Mouse (Mus musculus): ENCODE measurements at regions not wholly inside any gene's neighbourhood (a gene's known extent, or its start where the extent isn't known, plus 50 kb on each side); places are given as distances from the start of the nearest gene placed in this dataset.

DNA sequence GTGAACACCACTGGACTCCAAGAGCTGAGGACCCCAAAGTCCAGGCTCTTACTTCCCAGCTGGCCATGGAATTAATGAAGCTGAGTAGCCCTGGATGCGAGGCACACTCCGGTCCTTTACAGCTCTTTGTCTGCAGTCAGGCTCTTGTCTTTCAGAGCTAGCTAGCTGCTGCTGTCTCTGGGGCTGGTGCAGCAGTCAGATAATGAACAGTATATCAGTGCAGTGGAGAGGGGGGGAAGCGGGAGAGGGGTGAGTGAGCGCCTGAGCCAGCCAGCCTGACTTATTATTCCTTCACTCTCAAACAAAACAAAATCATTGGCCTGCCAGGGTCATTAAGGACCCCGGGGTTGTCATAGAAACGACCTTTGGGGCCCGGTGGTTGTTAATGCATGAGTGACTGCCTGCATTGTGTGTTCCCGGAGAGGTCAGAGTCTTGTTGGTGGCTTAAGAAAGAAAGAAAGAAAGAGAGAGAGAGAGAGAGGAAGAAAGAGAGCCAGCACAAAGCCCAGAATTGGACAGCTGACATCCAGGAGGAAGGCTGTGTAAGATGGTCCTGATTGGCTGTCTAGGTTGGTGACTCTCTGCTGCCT is 350.2 kb upstream of the Zmiz1 start:
- Histone ChIP-seq H3K36me3 (ENCODE audit: control insufficient read depth, insufficient read depth, low read length, poor library complexity, severe bottlenecking) (no peaks in the 10 kb centered on the region), H3K4me1 (ENCODE audit: control insufficient read depth, insufficient read depth, low read length) (peaks cover 4% of the 10 kb centered on the region), H3K9ac (ENCODE audit: low read depth, poor library complexity, severe bottlenecking) (no peak overlapping the region), H3K4me3 (ENCODE audit: low read depth, low read length) (no peak overlapping the region), H3K27me3 (ENCODE audit: control insufficient read depth, insufficient read depth, low read length, poor library complexity, severe bottlenecking) (no peaks in the 10 kb centered on the region), H3K27ac (ENCODE audit: insufficient read depth, low read length) (no peak overlapping the region), H3K9me3 (replicated peaks; ENCODE audit: control insufficient read depth, insufficient read depth, low read length, poor library complexity, severe bottlenecking) (no peaks in the 10 kb centered on the region)
- no peak for TF ChIP-seq POLR2A (IDR thresholded peaks at IDR 0.05; ENCODE audit: insufficient read depth, low read length)
- no peak for TF ChIP-seq EP300 (IDR thresholded peaks at IDR 0.05; ENCODE audit: insufficient read depth, low read depth, low read length)
- TF ChIP-seq CTCF (IDR thresholded peaks at IDR 0.05; ENCODE audit: low read depth, low read length) = no peak

DNA sequence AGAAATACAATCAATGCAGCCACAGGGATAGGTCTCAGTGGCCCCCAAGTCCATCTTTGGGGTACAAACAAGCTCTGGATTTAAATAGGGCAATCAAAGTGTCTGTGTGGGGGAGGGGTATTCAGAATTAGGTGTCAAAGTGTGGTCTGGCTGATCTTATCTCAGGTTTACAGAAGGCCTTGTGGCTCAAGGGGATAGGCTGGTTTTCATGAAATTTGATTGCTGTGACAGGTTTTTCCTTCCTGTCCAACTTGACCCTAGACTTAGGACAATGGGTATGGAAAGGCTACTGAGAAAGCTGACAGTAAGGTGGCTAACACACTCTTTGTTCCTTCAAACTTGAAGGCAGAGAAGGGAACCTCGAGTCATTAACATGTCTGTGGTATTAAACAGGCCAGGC is 349.3 kb upstream of the Zmiz1 start:
- TF ChIP-seq POLR2A (IDR thresholded peaks at IDR 0.05; ENCODE audit: insufficient read depth, low read length) (no peak), CTCF (IDR thresholded peaks at IDR 0.05; ENCODE audit: low read depth, low read length) (no peak), EP300 (IDR thresholded peaks at IDR 0.05; ENCODE audit: insufficient read depth, low read depth, low read length) (no peak)
- Histone ChIP-seq H3K27me3 (ENCODE audit: control insufficient read depth, insufficient read depth, low read length, poor library complexity, severe bottlenecking) (no peaks in the 10 kb centered on the region), H3K4me3 (ENCODE audit: low read depth, low read length) (no peak overlapping the region), H3K27ac (ENCODE audit: insufficient read depth, low read length) (no peak overlapping the region), H3K9me3 (replicated peaks; ENCODE audit: control insufficient read depth, insufficient read depth, low read length, poor library complexity, severe bottlenecking) (no peaks in the 10 kb centered on the region), H3K36me3 (ENCODE audit: control insufficient read depth, insufficient read depth, low read length, poor library complexity, severe bottlenecking) (no peaks in the 10 kb centered on the region), H3K4me1 (ENCODE audit: control insufficient read depth, insufficient read depth, low read length) (peaks cover 4% of the 10 kb centered on the region), H3K9ac (ENCODE audit: low read depth, poor library complexity, severe bottlenecking) (no peak overlapping the region)

DNA sequence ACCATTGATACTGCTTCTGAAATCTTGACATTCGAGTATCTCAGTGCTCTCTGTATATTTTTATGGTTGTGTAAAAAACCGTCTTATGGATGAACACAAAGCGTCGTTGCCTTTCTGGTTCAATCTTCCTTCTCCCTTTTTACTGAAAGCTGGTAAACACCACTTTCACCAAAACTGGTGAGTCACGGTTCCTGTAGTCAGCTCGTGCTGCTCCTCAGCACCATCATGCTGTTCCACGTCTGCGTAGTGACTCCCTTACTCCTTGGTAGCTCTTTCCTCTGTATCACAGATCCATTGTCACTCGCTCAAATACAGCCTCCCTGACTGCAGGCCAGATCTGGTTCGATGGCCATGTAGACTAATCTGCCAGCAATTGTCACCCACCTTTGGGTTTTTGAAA is 346.2 kb upstream of the Zmiz1 start:
- Histone ChIP-seq H3K9me3 (replicated peaks; ENCODE audit: control insufficient read depth, insufficient read depth, low read length, poor library complexity, severe bottlenecking) (no peaks in the 10 kb centered on the region), H3K4me3 (ENCODE audit: low read depth, low read length) (no peak overlapping the region), H3K27me3 (ENCODE audit: control insufficient read depth, insufficient read depth, low read length, poor library complexity, severe bottlenecking) (no peaks in the 10 kb centered on the region), H3K9ac (ENCODE audit: low read depth, poor library complexity, severe bottlenecking) (no peak overlapping the region), H3K36me3 (ENCODE audit: control insufficient read depth, insufficient read depth, low read length, poor library complexity, severe bottlenecking) (no peaks in the 10 kb centered on the region), H3K27ac (ENCODE audit: insufficient read depth, low read length) (no peak overlapping the region), H3K4me1 (ENCODE audit: control insufficient read depth, insufficient read depth, low read length) (peaks cover 4% of the 10 kb centered on the region)
- TF ChIP-seq POLR2A (IDR thresholded peaks at IDR 0.05; ENCODE audit: insufficient read depth, low read length) = no peak
- no peak for TF ChIP-seq EP300 (IDR thresholded peaks at IDR 0.05; ENCODE audit: insufficient read depth, low read depth, low read length)
- no peak for TF ChIP-seq CTCF (IDR thresholded peaks at IDR 0.05; ENCODE audit: low read depth, low read length)

DNA sequence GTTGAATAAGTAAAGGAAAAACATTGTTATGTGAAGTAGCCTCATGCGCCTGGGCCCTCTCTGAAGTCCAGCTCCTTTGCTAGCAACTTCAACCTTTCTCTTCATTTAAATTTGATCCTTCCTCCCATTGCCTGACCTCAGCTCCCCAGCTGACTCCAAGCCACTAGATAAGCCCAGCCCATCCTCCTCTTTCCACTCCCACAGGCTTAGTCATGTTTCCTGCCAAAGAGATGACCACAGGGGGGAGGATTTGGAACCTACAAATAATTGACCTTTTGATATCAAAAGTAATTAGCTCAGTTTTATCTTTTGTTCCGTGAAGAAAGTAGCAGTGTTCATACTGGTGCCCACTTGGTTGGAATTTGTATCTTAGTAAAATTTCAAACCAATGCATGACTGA is 345.7 kb upstream of the Zmiz1 start:
- H3K9me3 ChIP-seq (replicated peaks; ENCODE audit: control insufficient read depth, insufficient read depth, low read length, poor library complexity, severe bottlenecking) = no peaks in the 10 kb centered on the region
- TF ChIP-seq EP300 (IDR thresholded peaks at IDR 0.05; ENCODE audit: insufficient read depth, low read depth, low read length) (no peak), CTCF (IDR thresholded peaks at IDR 0.05; ENCODE audit: low read depth, low read length) (no peak), POLR2A (IDR thresholded peaks at IDR 0.05; ENCODE audit: insufficient read depth, low read length) (no peak)
- H3K4me1 ChIP-seq (ENCODE audit: control insufficient read depth, insufficient read depth, low read length) = peaks cover 4% of the 10 kb centered on the region
- no peak overlapping the region for H3K27ac ChIP-seq (ENCODE audit: insufficient read depth, low read length)
- H3K36me3 ChIP-seq (ENCODE audit: control insufficient read depth, insufficient read depth, low read length, poor library complexity, severe bottlenecking) = no peaks in the 10 kb centered on the region
- no peaks in the 10 kb centered on the region for H3K27me3 ChIP-seq (ENCODE audit: control insufficient read depth, insufficient read depth, low read length, poor library complexity, severe bottlenecking)
- no peak overlapping the region for H3K9ac ChIP-seq (ENCODE audit: low read depth, poor library complexity, severe bottlenecking)
- H3K4me3 ChIP-seq (ENCODE audit: low read depth, low read length) = no peak overlapping the region

DNA sequence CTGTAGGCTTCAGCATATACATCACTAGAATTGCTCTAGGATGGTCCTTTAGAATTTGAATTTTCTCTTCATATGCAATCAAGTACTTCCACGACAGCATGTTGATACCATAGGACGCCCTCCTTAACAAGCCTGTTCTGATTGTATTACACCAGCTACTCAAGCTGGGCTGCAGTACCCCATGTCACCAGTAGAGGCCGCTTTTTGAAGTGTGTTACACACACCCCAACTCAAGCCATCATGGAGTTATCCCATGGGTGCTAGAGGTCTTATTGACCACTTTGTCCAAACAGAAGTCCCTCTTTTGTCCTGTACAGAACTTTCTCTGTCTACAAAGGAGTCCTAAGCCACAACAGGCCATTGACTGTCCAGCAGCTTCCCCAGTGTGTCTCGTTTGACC is 342.6 kb upstream of the Zmiz1 start:
- Histone ChIP-seq H3K27me3 (ENCODE audit: control insufficient read depth, insufficient read depth, low read length, poor library complexity, severe bottlenecking) (no peaks in the 10 kb centered on the region), H3K27ac (ENCODE audit: insufficient read depth, low read length) (no peak overlapping the region), H3K4me3 (ENCODE audit: low read depth, low read length) (no peak overlapping the region), H3K9ac (ENCODE audit: low read depth, poor library complexity, severe bottlenecking) (no peak overlapping the region), H3K9me3 (replicated peaks; ENCODE audit: control insufficient read depth, insufficient read depth, low read length, poor library complexity, severe bottlenecking) (no peaks in the 10 kb centered on the region), H3K4me1 (ENCODE audit: control insufficient read depth, insufficient read depth, low read length) (no peaks in the 10 kb centered on the region), H3K36me3 (ENCODE audit: control insufficient read depth, insufficient read depth, low read length, poor library complexity, severe bottlenecking) (no peaks in the 10 kb centered on the region)
- TF ChIP-seq EP300 (IDR thresholded peaks at IDR 0.05; ENCODE audit: insufficient read depth, low read depth, low read length) = no peak
- TF ChIP-seq CTCF (IDR thresholded peaks at IDR 0.05; ENCODE audit: low read depth, low read length) = peak; percentile 57

DNA sequence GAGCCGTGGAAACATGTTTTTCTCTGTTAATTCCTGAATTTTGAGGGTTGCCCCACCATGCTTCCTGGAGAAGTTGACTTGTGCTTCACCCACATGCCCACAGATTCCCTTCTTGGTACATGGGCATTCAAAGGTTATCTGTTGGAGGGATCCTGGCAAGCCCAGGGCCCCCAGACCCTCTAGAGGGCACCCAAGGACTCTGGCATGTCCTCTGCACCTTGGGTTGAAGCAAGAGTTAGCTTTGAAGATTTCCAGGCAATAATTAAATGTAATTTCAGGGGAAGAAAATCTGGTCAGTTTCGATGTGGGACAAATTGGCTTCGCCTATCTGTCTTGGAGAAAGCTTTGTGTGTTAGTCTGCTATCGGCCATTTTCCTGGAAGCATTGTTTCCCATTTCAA is 339.0 kb upstream of the Zmiz1 start:
- no peaks in the 10 kb centered on the region for H3K27me3 ChIP-seq (ENCODE audit: control insufficient read depth, insufficient read depth, low read length, poor library complexity, severe bottlenecking)
- no peaks in the 10 kb centered on the region for H3K4me1 ChIP-seq (ENCODE audit: control insufficient read depth, insufficient read depth, low read length)
- H3K9me3 ChIP-seq (replicated peaks; ENCODE audit: control insufficient read depth, insufficient read depth, low read length, poor library complexity, severe bottlenecking) = no peaks in the 10 kb centered on the region
- no peak overlapping the region for H3K4me3 ChIP-seq (ENCODE audit: low read depth, low read length)
- H3K36me3 ChIP-seq (ENCODE audit: control insufficient read depth, insufficient read depth, low read length, poor library complexity, severe bottlenecking) = no peaks in the 10 kb centered on the region
- H3K9ac ChIP-seq (ENCODE audit: low read depth, poor library complexity, severe bottlenecking) = no peak overlapping the region
- no peak overlapping the region for H3K27ac ChIP-seq (ENCODE audit: insufficient read depth, low read length)
- no peak for TF ChIP-seq POLR2A (IDR thresholded peaks at IDR 0.05; ENCODE audit: insufficient read depth, low read length)
- no peak for TF ChIP-seq EP300 (IDR thresholded peaks at IDR 0.05; ENCODE audit: insufficient read depth, low read depth, low read length)
- TF ChIP-seq CTCF (IDR thresholded peaks at IDR 0.05; ENCODE audit: low read depth, low read length) = no peak
